Mouse (Mus musculus): Measurements from ENCODE around the gene Churc1. TPM values are rescaled to one million over a fixed set of nuclear protein-coding genes. Genes with fewer than 3 reads are reported as not detected.
"Not testable (repeated sequence)": the region's sequence is repeated elsewhere in the genome, so short reads cannot be mapped to it uniquely, and the experiment has no call there.

The Churc1 gene
- polyA plus RNA-seq, 1 experiment = 32.2 TPM

- WGBS = 89% methylated on average over 12 of the region's 12 CpGs
- Histone ChIP-seq H3K4me1 (ENCODE audit: control insufficient read depth, insufficient read depth, low read length) (no peaks in the 10 kb centered on the region), H3K4me3 (replicated peaks; ENCODE audit: control insufficient read depth, low read depth, low read length) (no peak overlapping the region), H3K27ac (ENCODE audit: control insufficient read depth, insufficient read depth, low read depth, low read length, poor library complexity) (no peak overlapping the region)
- TF ChIP-seq POLR2A (IDR thresholded peaks at IDR 0.05; ENCODE audit: borderline replicate concordance, control insufficient read depth, low read depth, low read length) = no peak
These were observed 15.5 kb downstream of the Churc1 start for GRCm38 (mm10) chr12:76780639-76781468.

- 89% methylated on average over 10 of the region's 10 CpGs for WGBS
- Histone ChIP-seq H3K4me3 (replicated peaks; ENCODE audit: control insufficient read depth, low read depth, low read length) (no peak overlapping the region), H3K4me1 (ENCODE audit: control insufficient read depth, insufficient read depth, low read length) (no peaks in the 10 kb centered on the region), H3K27ac (ENCODE audit: control insufficient read depth, insufficient read depth, low read depth, low read length, poor library complexity) (no peak overlapping the region)
- TF ChIP-seq POLR2A (IDR thresholded peaks at IDR 0.05; ENCODE audit: borderline replicate concordance, control insufficient read depth, low read depth, low read length) = no peak
- TF ChIP-seq CTCF (IDR thresholded peaks at IDR 0.05; ENCODE audit: control insufficient read depth, insufficient read depth, low read length) = no peak
These were observed 18.8 kb downstream of the Churc1 start for GRCm38 (mm10) chr12:76784056-76784619.

- whole genome bisulfite sequencing = 50% methylated on average over 8 of the region's 8 CpGs
- no peak overlapping the region for H3K4me3 ChIP-seq (replicated peaks; ENCODE audit: control insufficient read depth, low read depth, low read length)
- no peaks in the 10 kb centered on the region for H3K4me1 ChIP-seq (ENCODE audit: control insufficient read depth, insufficient read depth, low read length)
- no peak overlapping the region for H3K27ac ChIP-seq (ENCODE audit: control insufficient read depth, insufficient read depth, low read depth, low read length, poor library complexity)
- no peak for TF ChIP-seq POLR2A (IDR thresholded peaks at IDR 0.05; ENCODE audit: borderline replicate concordance, control insufficient read depth, low read depth, low read length)
- TF ChIP-seq CTCF (IDR thresholded peaks at IDR 0.05; ENCODE audit: control insufficient read depth, insufficient read depth, low read length) = no peak
These were observed 25.2 kb downstream of the Churc1 start for GRCm38 (mm10) chr12:76790446-76791084.

GRCm38 (mm10) chr12:76792540-76792939, 27.2 kb downstream of the Churc1 start:
- not testable (repeated sequence) for H3K4me1 ChIP-seq (ENCODE audit: control insufficient read depth, insufficient read depth, low read length); H3K27ac ChIP-seq (ENCODE audit: control insufficient read depth, insufficient read depth, low read depth, low read length, poor library complexity)
- 49% methylated on average over 14 of the region's 14 CpGs for WGBS

GRCm38 (mm10) chr12:76795350-76795749, 30.0 kb downstream of the Churc1 start, which contains the start of gene Gpx2:
TSS of gene Gpx2 (minus strand) at chr12:76795554.
- no peak within 1 kb of the TSS for H3K27ac ChIP-seq (ENCODE audit: control insufficient read depth, insufficient read depth, low read depth, low read length, poor library complexity)
- no peaks in the 10 kb centered on the region for H3K4me1 ChIP-seq (ENCODE audit: control insufficient read depth, insufficient read depth, low read length)
- 82% methylated on average over 5 of the region's 5 CpGs for WGBS
- TF ChIP-seq POLR2A (IDR thresholded peaks at IDR 0.05; ENCODE audit: borderline replicate concordance, control insufficient read depth, low read depth, low read length) (no peak), CTCF (IDR thresholded peaks at IDR 0.05; ENCODE audit: control insufficient read depth, insufficient read depth, low read length) (no peak)
- H3K4me3 ChIP-seq (replicated peaks; ENCODE audit: control insufficient read depth, low read depth, low read length) = no peak within 1 kb of the TSS

More at GRCm38 (mm10) chr12:76792540-76792939, 27.2 kb downstream of the Churc1 start:
- H3K4me3 ChIP-seq (replicated peaks; ENCODE audit: control insufficient read depth, low read depth, low read length) = not testable (repeated sequence)

- Histone ChIP-seq H3K4me3 (replicated peaks; ENCODE audit: control insufficient read depth, low read depth, low read length) (no peak overlapping the region), H3K27ac (ENCODE audit: control insufficient read depth, insufficient read depth, low read depth, low read length, poor library complexity) (no peak overlapping the region), H3K4me1 (ENCODE audit: control insufficient read depth, insufficient read depth, low read length) (no peaks in the 10 kb centered on the region)
- 70% methylated on average over 7 of the region's 7 CpGs for WGBS
- TF ChIP-seq POLR2A (IDR thresholded peaks at IDR 0.05; ENCODE audit: borderline replicate concordance, control insufficient read depth, low read depth, low read length) = no peak
These were observed 31.7 kb downstream of the Churc1 start for GRCm38 (mm10) chr12:76796938-76797539.

GRCm38 (mm10) chr12:76798008-76798720, 32.8 kb downstream of the Churc1 start:
- TF ChIP-seq CTCF (IDR thresholded peaks at IDR 0.05; ENCODE audit: control insufficient read depth, insufficient read depth, low read length) (no peak), POLR2A (IDR thresholded peaks at IDR 0.05; ENCODE audit: borderline replicate concordance, control insufficient read depth, low read depth, low read length) (no peak)
- Histone ChIP-seq H3K4me1 (ENCODE audit: control insufficient read depth, insufficient read depth, low read length) (no peaks in the 10 kb centered on the region), H3K27ac (ENCODE audit: control insufficient read depth, insufficient read depth, low read depth, low read length, poor library complexity) (no peak overlapping the region), H3K4me3 (replicated peaks; ENCODE audit: control insufficient read depth, low read depth, low read length) (no peak overlapping the region)
- 79% methylated on average over 5 of the region's 5 CpGs for WGBS

GRCm38 (mm10) chr12:76803028-76803427, 37.7 kb downstream of the Churc1 start:
- no peaks in the 10 kb centered on the region for H3K4me1 ChIP-seq (ENCODE audit: control insufficient read depth, insufficient read depth, low read length)
- H3K27ac ChIP-seq (ENCODE audit: control insufficient read depth, insufficient read depth, low read depth, low read length, poor library complexity) = no peak overlapping the region
- no peak overlapping the region for H3K4me3 ChIP-seq (replicated peaks; ENCODE audit: control insufficient read depth, low read depth, low read length)
- TF ChIP-seq POLR2A (IDR thresholded peaks at IDR 0.05; ENCODE audit: borderline replicate concordance, control insufficient read depth, low read depth, low read length) (no peak), CTCF (IDR thresholded peaks at IDR 0.05; ENCODE audit: control insufficient read depth, insufficient read depth, low read length) (no peak)
- 92% methylated on average over 10 of the region's 10 CpGs for WGBS
